Mouse (Mus musculus): Measurements from ENCODE around the gene Gm13090. TPM values are rescaled to one million over a fixed set of nuclear protein-coding genes. Genes with fewer than 3 reads are reported as not detected.

Gm13090 gene
- polyA plus RNA-seq, 1 experiment from 2014 or later: not detected

DNA sequence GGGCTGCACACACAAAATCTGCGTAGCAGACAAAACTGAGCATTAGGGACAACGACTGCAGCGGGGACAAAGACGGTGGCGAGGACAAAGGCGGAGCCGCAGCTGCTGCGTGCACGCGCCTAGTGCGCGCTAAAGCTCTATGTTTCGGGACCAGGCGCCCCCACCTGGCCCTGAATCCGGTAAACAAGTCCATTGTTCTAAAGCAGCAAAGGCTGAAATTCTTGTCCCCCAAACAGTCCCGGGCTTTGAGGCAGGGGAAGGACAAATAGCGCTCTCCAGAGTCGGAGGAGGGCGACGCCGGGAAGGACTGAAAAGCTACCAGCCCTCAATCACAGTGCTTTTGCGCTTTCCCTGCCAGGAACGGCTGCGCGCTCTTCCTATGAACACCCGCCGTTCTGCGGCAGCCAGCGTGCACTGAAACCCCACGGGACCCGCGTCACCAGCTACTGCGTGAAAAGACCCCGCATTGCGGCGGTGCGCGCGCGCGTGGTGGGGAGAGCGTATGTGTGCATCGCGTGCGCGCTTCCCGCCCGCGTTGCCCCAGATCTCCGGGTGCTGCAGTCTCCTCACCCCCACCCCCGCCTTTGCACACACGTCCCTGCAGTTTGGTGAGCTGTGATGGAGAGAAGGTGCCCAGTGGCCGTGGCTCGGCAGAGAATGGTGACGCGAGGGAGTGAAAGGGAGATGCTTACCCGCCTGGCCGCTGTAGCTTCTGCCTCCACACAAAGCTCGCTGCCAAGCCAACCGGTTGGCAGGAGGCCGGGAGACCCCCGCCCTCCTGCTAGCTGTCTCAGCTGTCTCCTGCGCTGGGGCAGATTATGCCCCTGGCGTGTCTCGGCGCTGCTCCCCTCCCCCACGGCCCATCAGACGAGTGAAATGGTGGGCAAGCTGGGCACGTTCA is 39.5 kb downstream of the Gm13090 start:
- no peaks in the 10 kb centered on the region for H3K9me3 ChIP-seq (replicated peaks)
- H3K4me2 ChIP-seq: peak overlapping the region; percentile 76
- H3K4me1 ChIP-seq: peaks cover 63% of the 10 kb centered on the region
- ATAC-seq: peak; percentile 80
- peaks cover 29% of the 10 kb centered on the region for H3K36me3 ChIP-seq (ENCODE audit: poor library complexity, severe bottlenecking)
- peak overlapping the region; percentile 100 for H3K27ac ChIP-seq
- peak overlapping the region; percentile 98 for H3K9ac ChIP-seq
- H3K4me3 ChIP-seq: peak overlapping the region; percentile 60
- under 1% methylated on average over 69 of the region's 69 CpGs for WGBS
- H3K27me3 ChIP-seq: no peaks in the 10 kb centered on the region

DNA sequence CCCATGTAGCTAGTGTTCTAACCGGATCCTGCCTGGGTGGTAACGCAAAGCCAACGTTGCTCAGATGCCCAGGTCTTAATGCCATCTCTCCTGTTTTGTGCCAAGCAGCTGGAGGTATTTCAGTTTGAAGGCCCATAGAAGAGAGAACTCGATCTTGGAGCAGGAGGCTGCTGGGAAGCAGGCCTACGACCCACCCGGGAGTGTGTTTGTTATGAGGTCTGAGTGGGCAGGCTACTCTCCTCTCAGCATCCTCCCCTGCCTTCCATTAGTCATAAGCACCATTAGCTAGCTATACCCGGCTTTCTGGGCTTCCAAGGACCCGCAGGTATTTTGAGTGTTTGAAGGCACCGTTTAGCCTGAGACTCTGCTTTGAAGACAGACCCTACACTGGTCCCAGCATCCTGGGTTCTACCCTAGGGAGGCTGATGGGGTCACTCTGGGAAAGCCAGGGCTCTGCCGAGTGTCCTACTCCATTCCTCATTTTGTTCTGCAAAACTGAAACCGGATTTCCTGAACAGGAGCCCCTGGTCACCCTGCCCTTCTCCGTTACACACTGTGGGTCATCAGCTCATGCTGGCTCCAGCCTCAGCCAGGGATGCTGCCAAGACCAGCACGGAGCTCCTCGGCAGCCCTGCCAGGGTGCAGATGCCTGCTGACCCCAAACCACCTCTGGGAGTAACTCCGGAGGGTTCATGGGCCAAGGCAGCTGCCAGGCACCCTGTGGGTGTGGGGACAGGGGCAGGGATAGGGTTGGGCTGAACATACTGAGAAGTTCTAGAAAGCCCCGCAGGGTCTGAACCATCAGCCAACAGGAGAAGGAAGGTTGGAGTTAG is 40.6 kb downstream of the Gm13090 start:
- Histone ChIP-seq H3K9ac (peak overlapping the region; percentile 98), H3K4me1 (peaks cover 60% of the 10 kb centered on the region), H3K27me3 (no peaks in the 10 kb centered on the region), H3K27ac (peak overlapping the region; percentile 100), H3K9me3 (replicated peaks) (no peaks in the 10 kb centered on the region), H3K4me3 (peak overlapping the region; percentile 60), H3K4me2 (peak overlapping the region; percentile 76), H3K36me3 (ENCODE audit: poor library complexity, severe bottlenecking) (peaks cover 20% of the 10 kb centered on the region)
- no peak; the same call in 1 of the 2 replicates for ATAC-seq
- 67% methylated on average over 16 of the region's 16 CpGs for WGBS

GRCm38 (mm10) chr4:151130756-151131490 is 41.6 kb downstream of the Gm13090 start:
- H3K4me3 ChIP-seq: no peak overlapping the region
- WGBS: 53% methylated on average over 9 of the region's 9 CpGs
- no peaks in the 10 kb centered on the region for H3K9me3 ChIP-seq (replicated peaks)
- peaks cover 53% of the 10 kb centered on the region for H3K4me1 ChIP-seq
- H3K36me3 ChIP-seq (ENCODE audit: poor library complexity, severe bottlenecking): peaks cover 11% of the 10 kb centered on the region; the same call in 1 of the 2 replicates
- H3K4me2 ChIP-seq: no peak overlapping the region
- H3K27ac ChIP-seq: peak overlapping the region; percentile 100
- ATAC-seq: no peak
- peak overlapping the region; percentile 37; the same call in 1 of the 2 replicates for H3K9ac ChIP-seq
- H3K27me3 ChIP-seq: no peaks in the 10 kb centered on the region

- Histone ChIP-seq H3K27ac (no peak overlapping the region), H3K36me3 (ENCODE audit: poor library complexity, severe bottlenecking) (no peaks in the 10 kb centered on the region), H3K9me3 (replicated peaks) (no peaks in the 10 kb centered on the region), H3K4me2 (no peak overlapping the region), H3K9ac (no peak overlapping the region), H3K27me3 (no peaks in the 10 kb centered on the region), H3K4me3 (no peak overlapping the region), H3K4me1 (peaks cover 38% of the 10 kb centered on the region)
- no peak for ATAC-seq
- WGBS: 86% methylated on average over 9 of the region's 9 CpGs
These were observed 43.1 kb downstream of the Gm13090 start for GRCm38 (mm10) chr4:151132493-151132892.

GRCm38 (mm10) chr4:151133760-151134159 is 44.4 kb downstream of the Gm13090 start:
- no peak overlapping the region for H3K27ac ChIP-seq
- H3K9ac ChIP-seq: no peak overlapping the region
- ATAC-seq: no peak
- no peak overlapping the region for H3K4me3 ChIP-seq
- 71% methylated on average over 4 of the region's 4 CpGs for WGBS
- no peaks in the 10 kb centered on the region for H3K9me3 ChIP-seq (replicated peaks)
- H3K36me3 ChIP-seq (ENCODE audit: poor library complexity, severe bottlenecking): no peaks in the 10 kb centered on the region
- H3K4me2 ChIP-seq: no peak overlapping the region
- H3K27me3 ChIP-seq: no peaks in the 10 kb centered on the region
- H3K4me1 ChIP-seq: peaks cover 43% of the 10 kb centered on the region

DNA sequence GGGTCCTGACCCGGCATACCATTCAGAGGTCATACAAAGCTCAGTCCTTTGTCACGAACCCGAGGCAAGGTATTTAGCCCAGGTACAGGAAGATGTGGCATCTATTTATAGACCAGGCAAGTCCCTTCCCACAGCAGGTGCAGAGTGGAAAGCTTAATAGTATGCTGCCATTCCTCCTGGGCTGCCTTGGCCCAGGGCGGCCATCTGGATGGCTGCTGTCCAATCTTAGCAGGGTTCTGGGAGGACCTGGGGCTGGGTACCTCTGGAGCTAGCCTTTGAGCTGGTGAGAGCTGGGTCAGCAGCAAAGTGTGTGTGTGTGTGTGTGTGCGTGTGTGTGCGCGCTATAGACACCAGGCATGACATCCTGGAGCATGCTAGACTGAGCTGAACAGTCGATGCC is 46.1 kb downstream of the Gm13090 start:
- H3K4me2 ChIP-seq: no peak overlapping the region
- H3K4me3 ChIP-seq: no peak overlapping the region
- peaks cover 47% of the 10 kb centered on the region for H3K4me1 ChIP-seq
- no peaks in the 10 kb centered on the region for H3K27me3 ChIP-seq
- no peak overlapping the region for H3K27ac ChIP-seq
- no peaks in the 10 kb centered on the region for H3K36me3 ChIP-seq (ENCODE audit: poor library complexity, severe bottlenecking)
- H3K9me3 ChIP-seq (replicated peaks): no peaks in the 10 kb centered on the region
- H3K9ac ChIP-seq: 0 out of 2 replicates have a peak overlapping the region, but pooled peaks have one; percentile 12
- 91% methylated on average over 8 of the region's 8 CpGs for WGBS
- no peak for ATAC-seq

DNA sequence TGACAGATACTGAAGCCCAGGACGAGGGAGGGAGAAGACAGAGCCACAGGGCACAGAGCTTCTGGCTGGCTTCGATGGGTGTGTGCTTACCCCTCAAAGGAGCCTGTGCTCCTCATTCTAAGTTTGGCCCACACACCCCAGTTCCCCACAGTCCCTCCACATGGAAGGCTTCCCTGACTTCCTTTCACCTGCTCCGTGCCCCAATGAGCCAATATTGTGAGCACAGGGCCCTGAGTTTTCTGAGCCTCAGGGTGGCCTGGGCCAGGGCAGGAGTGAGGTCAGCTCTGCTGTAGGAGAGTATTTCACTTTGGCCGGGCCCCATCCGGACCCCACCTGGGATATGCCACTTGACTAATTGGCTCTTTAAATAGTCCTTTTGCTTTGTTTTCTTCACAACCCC is 48.3 kb downstream of the Gm13090 start:
- Histone ChIP-seq H3K36me3 (ENCODE audit: poor library complexity, severe bottlenecking) (no peaks in the 10 kb centered on the region), H3K4me1 (peaks cover 52% of the 10 kb centered on the region), H3K27me3 (no peaks in the 10 kb centered on the region), H3K4me3 (no peak overlapping the region), H3K9ac (no peak overlapping the region), H3K4me2 (peak overlapping the region; percentile 64), H3K27ac (peak overlapping the region; percentile 99; the same call in 1 of the 2 replicates), H3K9me3 (replicated peaks) (no peaks in the 10 kb centered on the region)
- WGBS: 50% methylated on average over 5 of the region's 5 CpGs
- ATAC-seq: no peak

GRCm38 (mm10) chr4:151138135-151138534 is 48.8 kb downstream of the Gm13090 start:
- Histone ChIP-seq H3K4me2 (peak overlapping the region; percentile 64), H3K4me1 (peaks cover 52% of the 10 kb centered on the region), H3K27me3 (no peaks in the 10 kb centered on the region), H3K4me3 (no peak overlapping the region; the same call in 1 of the 2 replicates), H3K36me3 (ENCODE audit: poor library complexity, severe bottlenecking) (no peaks in the 10 kb centered on the region), H3K9me3 (replicated peaks) (no peaks in the 10 kb centered on the region), H3K27ac (peak overlapping the region; percentile 99), H3K9ac (peak overlapping the region; percentile 57; the same call in 1 of the 2 replicates)
- 23% methylated on average over 10 of the region's 10 CpGs for WGBS
- no peak for ATAC-seq

- peak overlapping the region; percentile 57 for H3K9ac ChIP-seq
- H3K9me3 ChIP-seq (replicated peaks): no peaks in the 10 kb centered on the region
- H3K27me3 ChIP-seq: no peaks in the 10 kb centered on the region
- H3K4me3 ChIP-seq: no peak overlapping the region; the same call in 1 of the 2 replicates
- H3K4me2 ChIP-seq: peak overlapping the region; percentile 64
- no peak for ATAC-seq
- peaks cover 52% of the 10 kb centered on the region for H3K4me1 ChIP-seq
- H3K27ac ChIP-seq: peak overlapping the region; percentile 99
- 11% methylated on average over 2 of the region's 2 CpGs for WGBS
- no peaks in the 10 kb centered on the region for H3K36me3 ChIP-seq (ENCODE audit: poor library complexity, severe bottlenecking)
These were observed 49.2 kb downstream of the Gm13090 start for GRCm38 (mm10) chr4:151138586-151138985.

- WGBS: 4% methylated on average over 20 of the region's 20 CpGs
- peak; percentile 17 for ATAC-seq
- H3K4me2 ChIP-seq: peak overlapping the region; percentile 64
- H3K4me1 ChIP-seq: peaks cover 48% of the 10 kb centered on the region
- no peaks in the 10 kb centered on the region for H3K27me3 ChIP-seq
- H3K9me3 ChIP-seq (replicated peaks): peaks cover 6% of the 10 kb centered on the region
- 0 out of 2 replicates have a peak, but pooled peaks cover 2% of the 10 kb centered on the region for H3K36me3 ChIP-seq (ENCODE audit: poor library complexity, severe bottlenecking)
- H3K4me3 ChIP-seq: peak overlapping the region; percentile 20
- H3K27ac ChIP-seq: peak overlapping the region; percentile 99
- H3K9ac ChIP-seq: peak overlapping the region; percentile 57
These were observed 49.9 kb downstream of the Gm13090 start for GRCm38 (mm10) chr4:151139053-151139840.

All from forebrain, embryonic 13.5 days (tissue).